Mouse (Mus musculus) gastrocnemius, postnatal 14 days (tissue): ENCODE results near the gene Smarca4. TPM values are rescaled to one million over a fixed set of nuclear protein-coding genes. Genes with fewer than 3 reads are reported as not detected.
A peak's percentile ranks its signal among the peaks of the same experiment; 100 is the strongest.

Experiments
- DNase-seq: peaks from one replicate; pipeline ENCODE4 v3.0.0; 2021; ENCODE audit warnings: mixed read lengths
- intact Hi-C: fragments of 180-260 bp; cut with DNase I; formaldehyde crosslinking; loops from one replicate; pipeline ENCODE4 v1.15.1; 2025; ENCODE audit warnings: low total_unique reads
- microRNA-seq, 2 experiments: library from miRNA; unstranded; fragments of <30 nt; microRNA quantifications; one replicate each; pipeline ENCODE4 v1.2.0; 2021
- total RNA-seq, 2 experiments: library from RNA; stranded (reverse); gene quantifications; 2 replicates each; pipeline ENCODE4 v1.2.3; 2021

Smarca4 gene
- total RNA-seq, 2 experiments from 2014 or later, result 42.5 to 49.8 TPM

DNA sequence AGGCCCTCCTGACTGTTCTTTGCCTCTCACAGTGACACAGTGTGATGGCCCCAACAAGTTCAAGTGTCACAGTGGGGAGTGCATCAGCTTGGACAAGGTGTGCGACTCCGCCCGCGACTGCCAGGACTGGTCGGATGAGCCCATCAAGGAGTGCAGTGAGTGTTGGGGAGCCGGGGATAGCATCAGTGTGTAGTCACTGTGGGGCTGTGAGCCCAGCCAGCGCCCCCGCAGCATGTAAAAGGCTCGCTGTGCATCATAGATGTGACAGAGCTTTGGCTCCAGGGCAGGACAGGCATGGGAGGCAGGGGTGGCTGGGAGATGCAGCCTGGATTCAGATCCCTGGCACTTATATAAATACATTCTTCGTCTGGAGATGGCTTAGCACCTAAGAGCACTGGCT lies 121.2 kb downstream of the Smarca4 start:
- DNase-seq, result no peak
- intact Hi-C loops, result no loop called here

- intact Hi-C loops, result no loop called here
- no peak for DNase-seq
Observed at GRCm38 (mm10) chr9:21738776-21739175, 122.8 kb downstream of the Smarca4 start.

DNA sequence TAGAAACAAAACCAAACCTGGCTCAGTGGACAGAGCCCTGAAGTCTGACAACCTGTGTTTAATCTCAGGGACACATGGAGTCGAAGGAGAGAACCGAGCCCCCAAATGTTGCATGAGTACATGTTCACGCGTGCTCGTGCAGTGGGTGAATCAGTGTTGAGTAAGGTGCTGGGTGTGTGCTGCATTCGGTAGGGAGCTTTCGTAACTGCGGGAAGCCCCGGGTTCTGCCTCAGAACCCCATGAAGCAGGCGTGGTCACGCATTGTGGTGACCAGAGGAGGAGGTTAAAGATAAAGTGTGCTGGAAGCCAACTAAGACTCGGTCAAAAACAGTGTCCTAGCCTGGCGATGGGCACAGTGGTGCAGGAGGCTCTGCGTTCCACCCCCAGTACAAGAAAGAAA lies 124.5 kb downstream of the Smarca4 start:
- intact Hi-C loops, result loop anchor here (10.0 kb wide), 1 partner anchor 134 kb away; no protein-coding TSS in a partner anchor
- DNase-seq, result no peak

DNA sequence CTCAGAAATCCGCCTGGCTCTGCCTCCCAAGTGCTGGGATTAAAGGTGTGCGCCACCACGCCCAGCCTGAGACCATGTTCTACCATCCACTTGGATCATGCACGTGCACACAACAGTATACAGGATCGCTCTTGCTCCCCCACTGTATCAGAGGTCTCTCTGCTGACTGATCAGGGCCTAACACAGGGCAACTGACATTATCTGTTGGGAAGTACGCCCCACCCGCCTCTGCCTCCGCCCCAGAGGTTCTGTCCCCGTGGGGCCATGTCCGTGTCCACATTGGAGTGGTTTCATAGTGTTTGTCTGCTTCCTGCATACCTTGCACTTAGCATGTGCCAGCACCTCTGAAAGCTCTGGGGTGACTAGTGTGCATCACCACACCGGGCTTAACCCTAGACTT lies 125.5 kb downstream of the Smarca4 start:
- intact Hi-C loops, result loop anchor here (10.0 kb wide), 1 partner anchor 133 kb away; no protein-coding TSS in a partner anchor
- no peak for DNase-seq

DNA sequence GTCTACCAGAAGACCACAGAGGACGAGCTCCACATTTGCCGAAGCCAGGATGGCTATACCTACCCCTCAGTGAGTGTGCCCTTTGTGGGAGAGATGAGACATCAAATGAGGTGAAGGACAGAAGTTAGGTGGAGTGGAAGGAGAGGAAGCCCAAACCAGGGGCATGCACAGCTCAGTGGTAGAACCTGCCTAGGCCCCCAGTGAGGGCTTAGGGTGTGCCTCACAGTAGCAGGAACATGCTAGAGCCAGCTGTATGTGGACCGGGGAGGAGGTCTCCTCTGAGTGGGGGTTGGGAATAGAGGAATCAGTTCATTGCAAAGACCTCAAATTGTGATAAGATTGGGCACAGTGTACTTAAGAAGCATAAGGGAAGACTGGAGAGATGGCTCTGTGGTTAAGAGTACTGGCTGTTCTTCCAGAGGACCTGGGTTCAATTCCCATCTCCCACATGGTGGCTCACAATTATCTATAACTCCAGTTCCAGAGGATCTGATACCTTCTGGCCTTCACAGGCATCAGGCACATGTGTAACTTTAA lies 131.3 kb downstream of the Smarca4 start:
- intact Hi-C loops, result loop anchor here (5.0 to 10.0 kb wide), 2 partner anchors 55 to 127 kb away; no protein-coding TSS in a partner anchor
- DNase-seq, result no peak

DNA sequence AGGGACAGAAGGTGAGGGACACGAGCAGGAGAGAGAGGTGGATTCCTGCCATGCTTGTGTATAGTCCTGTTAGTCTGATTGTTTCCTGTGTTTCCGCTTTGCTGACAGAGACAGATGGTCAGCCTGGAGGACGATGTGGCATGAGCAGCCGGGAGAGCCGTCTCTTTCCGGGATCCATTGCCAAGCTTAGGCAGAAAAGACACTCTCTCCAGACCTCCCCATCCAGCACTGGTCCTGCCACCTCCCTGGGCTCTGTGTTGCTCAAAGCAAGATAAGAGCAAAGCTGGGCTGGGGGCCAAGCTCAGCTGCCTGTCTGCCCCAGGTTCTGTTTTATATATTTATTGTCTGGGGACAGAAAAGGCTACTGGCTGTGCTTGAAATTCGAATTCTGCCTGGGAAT lies 132.1 kb downstream of the Smarca4 start:
- intact Hi-C loops, result loop anchor here (5.0 to 10.0 kb wide), 2 partner anchors 54 to 127 kb away; no protein-coding TSS in a partner anchor
- DNase-seq, result no peak

GRCm38 (mm10) chr9:21748491-21748890 lies 132.5 kb downstream of the Smarca4 start:
- no peak for DNase-seq
- intact Hi-C loops, result loop anchor here (5.0 to 10.0 kb wide), 2 partner anchors 54 to 126 kb away; no protein-coding TSS in a partner anchor

DNA sequence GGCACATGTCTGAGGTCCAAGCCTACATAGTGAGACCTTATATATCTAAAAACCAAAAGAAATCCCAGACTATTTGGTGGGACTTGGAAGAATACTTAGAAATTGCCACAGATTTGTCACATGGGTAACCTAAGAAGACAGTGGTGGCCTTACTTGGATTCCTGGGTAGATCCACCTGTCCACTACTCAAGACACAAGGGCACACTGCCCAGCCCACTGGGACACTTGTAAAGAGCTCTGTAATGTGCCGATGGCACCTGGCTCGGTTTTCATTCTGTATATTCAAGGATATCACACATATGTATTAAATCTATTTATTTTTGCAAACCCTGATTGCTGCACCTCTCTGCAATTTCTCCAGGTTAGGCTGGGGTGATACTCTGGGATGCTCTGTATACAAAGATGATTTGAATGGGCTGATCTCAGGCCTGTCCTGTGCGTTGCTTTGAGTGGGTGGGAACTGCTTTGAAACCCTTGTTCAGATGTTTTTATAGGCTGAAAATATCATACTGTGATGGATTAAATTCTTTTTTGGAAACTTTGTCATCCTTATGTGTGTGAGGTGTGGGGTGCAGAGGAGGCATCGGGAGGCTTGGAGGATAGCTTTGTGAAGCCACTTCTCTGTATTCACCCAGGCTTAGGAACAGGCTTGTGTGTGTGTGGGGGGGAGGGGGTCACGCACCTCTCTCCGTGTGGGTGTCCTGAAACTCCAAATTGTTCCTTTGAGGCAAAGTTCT lies 133.6 kb downstream of the Smarca4 start:
- intact Hi-C loops, result loop anchor here (5.0 to 10.0 kb wide), 2 partner anchors 53 to 125 kb away; no protein-coding TSS in a partner anchor

GRCm38 (mm10) chr9:21750370-21750769 lies 134.4 kb downstream of the Smarca4 start:
- intact Hi-C loops, result no loop called here
- no peak for DNase-seq

More for the DNA sequence above, 133.6 kb downstream of the Smarca4 start:
- no peak for DNase-seq

DNA sequence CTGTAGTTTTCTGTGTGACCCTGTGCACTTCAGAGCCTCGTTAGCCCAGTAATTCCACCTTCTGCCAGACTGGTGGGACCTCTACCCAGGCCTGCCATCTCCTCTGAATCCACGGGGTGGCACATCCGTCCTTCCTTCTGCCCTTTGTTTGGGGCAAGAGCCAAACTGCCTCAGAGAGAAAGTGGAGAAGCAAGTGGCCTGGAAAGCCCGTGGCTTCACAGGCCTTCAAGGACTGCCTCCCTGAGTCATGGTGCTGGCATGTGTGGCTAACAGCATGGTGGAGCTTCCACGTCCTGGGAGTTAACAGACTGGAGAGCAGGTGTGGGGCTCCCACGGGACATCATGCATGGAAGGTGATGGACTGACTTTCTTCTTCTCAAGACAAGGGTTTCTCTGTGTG lies 135.4 kb downstream of the Smarca4 start:
- intact Hi-C loops, result no loop called here
- DNase-seq, result peak; percentile 70

DNA sequence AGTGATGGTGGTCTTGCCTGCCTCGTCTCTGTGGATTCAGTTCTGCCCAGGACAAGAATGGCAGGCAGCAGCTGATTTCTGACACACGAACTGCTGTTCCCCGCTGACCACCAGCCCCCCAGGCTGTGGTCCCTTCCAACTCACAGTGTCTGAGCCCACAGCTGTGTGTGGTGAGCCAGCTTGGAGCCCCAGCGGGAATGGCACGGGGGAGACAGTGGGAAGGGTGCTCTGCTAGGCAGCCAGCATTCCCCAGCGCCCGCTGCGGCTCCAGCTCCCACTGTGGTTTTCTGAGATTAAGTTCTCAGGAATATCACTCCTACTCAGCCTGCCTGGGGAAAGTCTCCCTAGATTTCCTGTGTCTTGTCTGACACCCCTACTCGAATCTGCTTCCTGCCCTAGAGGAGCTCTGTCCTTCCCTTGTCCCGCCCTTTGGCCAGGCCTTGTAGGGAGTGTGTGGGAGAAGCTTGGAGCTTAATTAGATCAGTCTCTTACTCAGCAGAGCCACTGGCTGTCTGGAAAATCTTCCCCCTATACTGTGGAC lies 136.4 kb downstream of the Smarca4 start:
- intact Hi-C loops, result no loop called here
- DNase-seq, result peak; percentile 63

Small RNA genes lying within 50 kb of the gene (microRNA-seq; reads per million reads assigned to microRNA genes)
- 0 reads per million in 2 experiments for gene Mir1946b

Other genes starting within 250 kb of the Smarca4 start
- gene Ilf3, start 248.3 kb upstream of the Smarca4 start, total RNA-seq, result 10 to 100 TPM; 22.3 to 28.5 TPM
- gene Qtrt1, start 204.3 kb upstream of the Smarca4 start, total RNA-seq, result 1 to 10 TPM; 5.5 to 8.1 TPM
- gene Dnm2, start 191.3 kb upstream of the Smarca4 start, total RNA-seq, result 10 to 100 TPM; 47.8 to 48.0 TPM
- gene Tmed1, start 105.9 kb upstream of the Smarca4 start, total RNA-seq, result 10 to 100 TPM; 25.9 to 29.3 TPM
- gene AB124611, start 90.0 kb upstream of the Smarca4 start, total RNA-seq, result 1 to 10 TPM; 1.0 to 1.5 TPM
- gene Carm1, start 69.3 kb upstream of the Smarca4 start, total RNA-seq, result 10 to 100 TPM; 62.8 to 68.0 TPM
- 10 to 100 TPM; 41.4 to 44.5 TPM for gene Timm29, start 23.4 kb upstream of the Smarca4 start, total RNA-seq
- 1 to 10 TPM; 4.6 to 5.8 TPM for gene Yipf2, start 23.3 kb upstream of the Smarca4 start, total RNA-seq
- 1 to 10 TPM; 4.5 to 9.5 TPM for gene Ldlr, start 107.3 kb downstream of the Smarca4 start, total RNA-seq
- gene Spc24, start 144.1 kb downstream of the Smarca4 start, total RNA-seq, result 1 to 10 TPM; 3.2 to 3.6 TPM
- 10 to 100 TPM; 17.9 to 21.2 TPM for gene Kank2, start 182.6 kb downstream of the Smarca4 start, total RNA-seq
- gene Angptl8, start 219.3 kb downstream of the Smarca4 start, total RNA-seq, result not detected
- gene Dock6, start 236.5 kb downstream of the Smarca4 start, total RNA-seq, result 10 to 100 TPM; 18.8 to 24.7 TPM